Mouse (Mus musculus) neural tube, embryonic 13.5 days (tissue): ENCODE data around the gene Trex1. TPM values are rescaled to one million over a fixed set of nuclear protein-coding genes. Genes with fewer than 3 reads are reported as not detected.

Experiments
- ATAC-seq: fragments of 200-750 bp; cut with Nextera tagmentation; 2 replicates; pipeline ENCODE4 v1.8.0; 2017; ENCODE audit warnings: low read depth, mild to moderate bottlenecking, moderate TSS enrichment, moderate library complexity
- H3K27ac ChIP-seq: fragments of 300-500 bp; sonication (generic); replicated peaks from 2 replicates; pipeline ENCODE4 v1.5.1; 2015; ENCODE audit warnings: moderate library complexity, mild to moderate bottlenecking, inconsistent platforms
- H3K27me3 ChIP-seq: fragments of 300-500 bp; sonication (generic); 2 replicates; pipeline ENCODE4 v1.6.1; 2015; ENCODE audit warnings: mild to moderate bottlenecking, inconsistent platforms
- H3K36me3 ChIP-seq: fragments of 300-500 bp; sonication (generic); 2 replicates; pipeline ENCODE4 v1.6.1; 2015; ENCODE audit warnings: mild to moderate bottlenecking, inconsistent platforms
- H3K4me1 ChIP-seq: fragments of 300-500 bp; sonication (generic); replicated peaks from 2 replicates; pipeline ENCODE4 v1.6.1; 2015; ENCODE audit warnings: inconsistent platforms
- H3K4me2 ChIP-seq: fragments of 300-500 bp; sonication (generic); 2 replicates; pipeline ENCODE4 v1.6.1; 2015; ENCODE audit warnings: inconsistent platforms, mild to moderate bottlenecking, moderate library complexity
- H3K4me3 ChIP-seq: fragments of 300-500 bp; sonication (generic); 2 replicates; pipeline ENCODE4 v1.5.1; 2015; ENCODE audit warnings: mild to moderate bottlenecking, inconsistent platforms
- H3K9ac ChIP-seq: fragments of 300-500 bp; sonication (generic); 2 replicates; pipeline ENCODE4 v1.6.1; 2015; ENCODE audit warnings: moderate library complexity, mild to moderate bottlenecking, inconsistent platforms
- H3K9me3 ChIP-seq: fragments of 300-500 bp; sonication (generic); 2 replicates; pipeline ENCODE4 v1.6.1; 2016; ENCODE audit warnings: inconsistent platforms
- WGBS: fragments of 180-500 bp; shearing (Covaris S2); methylation state at CpG from one replicate; pipeline ENCODE4 v1.1.7; 2015; 5-methylcytosine and 5-hydroxymethylcytosine counted together
- polyA plus RNA-seq: library from polyadenylated mRNA; unstranded; fragments of >200 nt; fragmentation: Nextera tagmentation; extraction: Ambion mirVana; gene quantifications from 2 replicates; pipeline ENCODE4 v1.2.1, GENCODE M21; 2015

Trex1 gene
- polyA plus RNA-seq, 1 experiment from 2014 or later, result 12.4 TPM

- Histone ChIP-seq H3K4me2 (peak within 1 kb of the TSS; percentile 95), H3K9ac (peak within 1 kb of the TSS; percentile 92), H3K9me3 (no peaks in the 10 kb centered on the region), H3K4me3 (peak within 1 kb of the TSS; percentile 85), H3K27ac (peak within 1 kb of the TSS; percentile 79), H3K36me3 (peaks cover 25% of the 10 kb centered on the region), H3K4me1 (peaks cover 29% of the 10 kb centered on the region), H3K27me3 (no peaks in the 10 kb centered on the region)
- peak; percentile 96 for ATAC-seq
- under 1% methylated on average over 37 of the region's 37 CpGs for WGBS
Observed at GRCm38 (mm10) chr9:109082124-109082800, 22.7 kb upstream of the Trex1 start, which contains the start of the genes Ccdc51 and Tma7. Ccdc51 (plus strand) TSS chr9:109082493. Tma7 (minus strand) TSS chr9:109082587.

DNA sequence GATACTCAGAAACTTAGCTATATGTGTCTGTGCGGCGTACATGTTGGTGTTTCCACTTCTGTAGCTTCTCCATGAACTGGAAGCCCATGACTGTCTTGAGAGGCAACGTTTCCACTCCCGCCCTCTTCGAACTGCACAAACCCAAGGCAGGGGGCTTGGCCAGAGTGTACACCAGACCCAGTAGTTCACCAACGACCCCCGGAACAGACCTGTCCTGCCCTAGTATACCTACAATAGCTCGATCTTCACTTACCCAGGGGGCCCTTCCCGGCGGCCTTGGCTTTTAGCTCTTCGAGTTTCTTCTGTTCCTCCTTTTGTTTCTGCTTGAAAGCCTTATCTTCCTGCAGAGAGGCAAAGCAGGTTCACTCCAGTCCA is 22.2 kb upstream of the Trex1 start:
- ATAC-seq, result peak; percentile 37
- 6% methylated on average over 11 of the region's 11 CpGs for WGBS

GRCm38 (mm10) chr9:109080516-109080915 is 21.0 kb upstream of the Trex1 start:
- Histone ChIP-seq H3K9me3 (no peaks in the 10 kb centered on the region), H3K9ac (no peak overlapping the region), H3K4me1 (peaks cover 29% of the 10 kb centered on the region), H3K27ac (no peak overlapping the region), H3K4me3 (peak overlapping the region; percentile 85; the same call in 1 of the 2 replicates), H3K27me3 (no peaks in the 10 kb centered on the region), H3K36me3 (peaks cover 25% of the 10 kb centered on the region), H3K4me2 (peak overlapping the region; percentile 95)
- no peak for ATAC-seq
- WGBS, result 97% methylated on average over 3 of the region's 3 CpGs

More for the DNA sequence above, 22.2 kb upstream of the Trex1 start:
- Histone ChIP-seq H3K27me3 (no peaks in the 10 kb centered on the region), H3K4me2 (peak overlapping the region; percentile 95), H3K9me3 (no peaks in the 10 kb centered on the region), H3K4me1 (peaks cover 29% of the 10 kb centered on the region), H3K4me3 (peak overlapping the region; percentile 85), H3K27ac (peak overlapping the region; percentile 79), H3K36me3 (peaks cover 25% of the 10 kb centered on the region), H3K9ac (peak overlapping the region; percentile 92)

DNA sequence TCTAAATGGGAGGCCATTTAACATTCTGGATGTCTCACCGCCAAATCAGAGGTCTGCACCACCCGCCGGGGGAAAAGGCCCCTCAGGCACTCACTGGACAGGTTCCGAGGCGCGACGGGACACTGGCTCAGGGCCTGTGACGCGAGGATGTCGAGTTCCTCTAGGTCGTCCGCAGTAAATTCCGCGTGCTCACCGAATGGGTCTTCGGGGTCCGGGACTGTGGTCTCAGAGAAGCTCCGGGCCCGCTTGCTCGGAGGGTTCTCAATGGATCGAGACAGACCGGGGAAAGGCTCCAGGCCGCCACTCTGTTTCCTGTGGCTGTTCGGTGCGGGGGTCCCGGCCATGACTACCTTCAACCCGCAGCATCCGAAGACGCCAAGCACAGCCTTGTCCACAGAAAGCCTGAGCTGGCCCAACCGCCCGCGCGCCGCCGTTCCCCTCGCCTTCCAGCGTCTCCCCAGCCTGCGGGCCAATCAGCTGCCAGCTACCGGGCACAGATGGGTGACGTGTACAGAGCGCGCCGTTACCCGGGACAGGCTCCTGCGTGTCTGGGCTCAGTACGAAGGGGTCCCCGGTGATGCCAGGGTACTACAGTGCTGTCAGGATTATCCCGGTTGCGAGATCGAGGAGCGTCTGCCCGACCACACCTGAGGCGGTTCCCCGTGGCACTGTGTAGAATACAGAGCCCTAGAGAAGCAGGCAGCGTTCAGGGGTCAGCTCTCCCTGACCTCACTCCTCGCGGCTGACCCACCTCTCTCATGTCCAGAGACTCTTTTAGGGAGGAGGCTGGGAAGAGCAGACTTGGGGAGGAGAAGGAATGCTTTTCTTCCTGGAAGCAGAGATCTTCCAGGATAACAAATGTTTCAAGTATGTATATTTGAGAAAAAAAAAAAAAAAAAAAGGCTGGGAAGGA is 14.4 kb upstream of the Trex1 start, which contains the start of gene Atrip:
Atrip (minus strand) TSS at position 464 of the 913 bp plus-strand sequence.
- peaks cover 30% of the 10 kb centered on the region for H3K4me1 ChIP-seq
- under 1% methylated on average over 57 of the region's 57 CpGs for WGBS
- peak within 1 kb of the TSS; percentile 76 for H3K27ac ChIP-seq
- peak; percentile 99 for ATAC-seq
- peak within 1 kb of the TSS; percentile 95 for H3K9ac ChIP-seq
- no peaks in the 10 kb centered on the region for H3K27me3 ChIP-seq
- no peaks in the 10 kb centered on the region for H3K9me3 ChIP-seq
- peaks cover 36% of the 10 kb centered on the region for H3K36me3 ChIP-seq
- peak within 1 kb of the TSS; percentile 93 for H3K4me2 ChIP-seq
- peak within 1 kb of the TSS; percentile 89 for H3K4me3 ChIP-seq

GRCm38 (mm10) chr9:109068095-109068735 is 8.7 kb upstream of the Trex1 start:
- Histone ChIP-seq H3K36me3 (peaks cover 83% of the 10 kb centered on the region), H3K4me3 (no peak overlapping the region), H3K27ac (no peak overlapping the region), H3K27me3 (no peaks in the 10 kb centered on the region), H3K9me3 (no peaks in the 10 kb centered on the region), H3K4me1 (peaks cover 15% of the 10 kb centered on the region), H3K4me2 (no peak overlapping the region), H3K9ac (no peak overlapping the region)
- 96% methylated on average over 3 of the region's 3 CpGs for WGBS
- ATAC-seq, result no peak

- H3K27ac ChIP-seq, result no peak overlapping the region
- H3K9ac ChIP-seq, result no peak overlapping the region
- ATAC-seq, result no peak
- peaks cover 12% of the 10 kb centered on the region for H3K4me1 ChIP-seq
- no peaks in the 10 kb centered on the region for H3K9me3 ChIP-seq
- no peaks in the 10 kb centered on the region for H3K27me3 ChIP-seq
- H3K36me3 ChIP-seq, result peaks cover 90% of the 10 kb centered on the region
- 93% methylated on average over 5 of the region's 5 CpGs for WGBS
- H3K4me2 ChIP-seq, result no peak overlapping the region
- H3K4me3 ChIP-seq, result no peak overlapping the region
Observed at GRCm38 (mm10) chr9:109060898-109061295, 1.4 kb upstream of the Trex1 start.

- Histone ChIP-seq H3K4me2 (no peak overlapping the region), H3K4me1 (peaks cover 17% of the 10 kb centered on the region), H3K27me3 (no peaks in the 10 kb centered on the region), H3K9ac (peak overlapping the region; percentile 75), H3K27ac (no peak overlapping the region), H3K9me3 (no peaks in the 10 kb centered on the region), H3K36me3 (peaks cover 85% of the 10 kb centered on the region), H3K4me3 (no peak overlapping the region)
- peak; percentile 21; the same call in 1 of the 2 replicates for ATAC-seq
- 90% methylated on average over 16 of the region's 16 CpGs for WGBS
Observed at GRCm38 (mm10) chr9:109060184-109060897, 807 bp upstream of the Trex1 start.

GRCm38 (mm10) chr9:109058006-109058765 is 1.3 kb downstream of the Trex1 start:
- WGBS, result 93% methylated on average over 19 of the region's 19 CpGs
- H3K4me2 ChIP-seq, result peak overlapping the region; percentile 61
- ATAC-seq, result no peak
- H3K4me3 ChIP-seq, result peak overlapping the region; percentile 38; the same call in 1 of the 2 replicates
- peaks cover 63% of the 10 kb centered on the region for H3K36me3 ChIP-seq
- peaks cover 25% of the 10 kb centered on the region for H3K4me1 ChIP-seq
- H3K27ac ChIP-seq, result no peak overlapping the region
- H3K9me3 ChIP-seq, result no peaks in the 10 kb centered on the region
- peak overlapping the region; percentile 75 for H3K9ac ChIP-seq
- no peaks in the 10 kb centered on the region for H3K27me3 ChIP-seq

GRCm38 (mm10) chr9:109057543-109057942 is 2.0 kb downstream of the Trex1 start:
- no peak for ATAC-seq
- WGBS, result 97% methylated on average over 5 of the region's 5 CpGs
- H3K27ac ChIP-seq, result no peak overlapping the region
- H3K27me3 ChIP-seq, result no peaks in the 10 kb centered on the region
- peaks cover 25% of the 10 kb centered on the region for H3K4me1 ChIP-seq
- H3K4me3 ChIP-seq, result no peak overlapping the region
- no peaks in the 10 kb centered on the region for H3K9me3 ChIP-seq
- H3K9ac ChIP-seq, result no peak overlapping the region
- H3K4me2 ChIP-seq, result no peak overlapping the region
- H3K36me3 ChIP-seq, result peaks cover 57% of the 10 kb centered on the region

GRCm38 (mm10) chr9:109056916-109057315 is 2.6 kb downstream of the Trex1 start:
- 89% methylated on average over 4 of the region's 4 CpGs for WGBS
- Histone ChIP-seq H3K27ac (no peak overlapping the region), H3K4me2 (no peak overlapping the region), H3K27me3 (no peaks in the 10 kb centered on the region), H3K4me1 (peaks cover 25% of the 10 kb centered on the region), H3K36me3 (peaks cover 51% of the 10 kb centered on the region), H3K9ac (no peak overlapping the region), H3K4me3 (no peak overlapping the region), H3K9me3 (no peaks in the 10 kb centered on the region)
- ATAC-seq, result no peak
